Mouse (Mus musculus): Measurements from ENCODE around the gene Kcnq4. TPM values are rescaled to one million over a fixed set of nuclear protein-coding genes. Genes with fewer than 3 reads are reported as not detected.
A peak's percentile ranks its signal among the peaks of the same experiment; 100 is the strongest.

Gene Kcnq4
- polyA plus RNA-seq, 1 experiment from 2014 or later, result 1.0 TPM

MicroRNAs encoded within 50 kb of the gene (microRNA counts, 519-probe panel; counts per million panel counts)
- microRNA mmu-miR-30e, result 3,995 counts per million, percentile 26 among the panel's probes with 10 or more counts

Small RNAs within 50 kb of the gene (microRNA-seq; reads per million reads assigned to microRNA genes)
- gene Mir30c-1 (ENCODE audit: borderline number of aligned reads), result 161 reads per million, percentile 68 among the genes with 10 or more reads in this experiment
- gene Mir30e (ENCODE audit: borderline number of aligned reads), result not detected
- not detected for gene Mir30f (ENCODE audit: borderline number of aligned reads)

Other genes with a start within 250 kb of the Kcnq4 start
- 0.24 TPM in 1 of 2 replicates, not detected in the other for gene Slfnl1, start 216.4 kb downstream of the Kcnq4 start, polyA plus RNA-seq (2014; fragmentation: Nextera tagmentation; extraction: Ambion mirVana)
- 107 and 119 TPM in 2 replicates for gene Ctps, start 178.3 kb downstream of the Kcnq4 start, polyA plus RNA-seq (2014; fragmentation: Nextera tagmentation; extraction: Ambion mirVana)
- 0.59 TPM in 1 of 2 replicates, not detected in the other for gene Gm8439, start 159.9 kb downstream of the Kcnq4 start, polyA plus RNA-seq (2014; fragmentation: Nextera tagmentation; extraction: Ambion mirVana)
- 37.5 and 44.9 TPM in 2 replicates for gene Cited4, start 82.0 kb downstream of the Kcnq4 start, polyA plus RNA-seq (2014; fragmentation: Nextera tagmentation; extraction: Ambion mirVana)
- gene Nfyc, start 83.0 kb upstream of the Kcnq4 start, polyA plus RNA-seq (2014; fragmentation: Nextera tagmentation; extraction: Ambion mirVana), result 105 and 117 TPM in 2 replicates
- gene Rims3, start 106.2 kb upstream of the Kcnq4 start, polyA plus RNA-seq (2014; fragmentation: Nextera tagmentation; extraction: Ambion mirVana), result 1.2 and 1.6 TPM in 2 replicates
- 13.2 and 13.7 TPM in 2 replicates for gene Exo5, start 176.4 kb upstream of the Kcnq4 start, polyA plus RNA-seq (2014; fragmentation: Nextera tagmentation; extraction: Ambion mirVana)
- 13.8 and 16.9 TPM in 2 replicates for gene Zfp69, start 203.1 kb upstream of the Kcnq4 start, polyA plus RNA-seq (2014; fragmentation: Nextera tagmentation; extraction: Ambion mirVana)